Mouse (Mus musculus) ES-CJ7 (cell line): Measurements from ENCODE around the gene Mdc1.
A peak's percentile ranks its signal among the peaks of the same experiment; 100 is the strongest.
"Not testable (repeated sequence)": the region's sequence is repeated elsewhere in the genome, so short reads cannot be mapped to it uniquely, and the experiment has no call there.

Source experiments
- DNase-seq: peaks from one replicate; pipeline ENCODE4 v3.0.0; 2011; ENCODE audit warnings: low read depth, low spot score

Mdc1 gene

GRCm38 (mm10) chr17:35822964-35823937, 18.1 kb upstream of the Mdc1 start, which contains the start of gene Flot1:
TSS of gene Flot1 (plus strand) at chr17:35823230.
- DNase-seq: peak; percentile 90

- peak; percentile 42 for DNase-seq
Measured at GRCm38 (mm10) chr17:35824402-35824801, 16.9 kb upstream of the Mdc1 start.

GRCm38 (mm10) chr17:35825109-35825850, 16.0 kb upstream of the Mdc1 start:
- no peak for DNase-seq

GRCm38 (mm10) chr17:35829737-35830136, 11.6 kb upstream of the Mdc1 start:
- peak; percentile 91 for DNase-seq

- DNase-seq: no peak
Measured at GRCm38 (mm10) chr17:35832400-35833238, 8.7 kb upstream of the Mdc1 start.

- DNase-seq: no peak
Measured at GRCm38 (mm10) chr17:35833239-35833751, 8.0 kb upstream of the Mdc1 start.

- no peak for DNase-seq
Measured at GRCm38 (mm10) chr17:35833894-35834293, 7.4 kb upstream of the Mdc1 start.

GRCm38 (mm10) chr17:35834696-35835422, 6.5 kb upstream of the Mdc1 start:
- DNase-seq: no peak

GRCm38 (mm10) chr17:35835424-35836140, 5.7 kb upstream of the Mdc1 start:
- no peak for DNase-seq

GRCm38 (mm10) chr17:35836178-35836965, 4.9 kb upstream of the Mdc1 start:
- DNase-seq: peak; percentile 95

GRCm38 (mm10) chr17:35836991-35837422, 4.3 kb upstream of the Mdc1 start:
- DNase-seq: peak; percentile 95

GRCm38 (mm10) chr17:35837487-35837886, 3.8 kb upstream of the Mdc1 start:
- DNase-seq: peak; percentile 72

- peak; percentile 98 for DNase-seq
Measured at GRCm38 (mm10) chr17:35838122-35838544, 3.2 kb upstream of the Mdc1 start, which contains the start of gene Tubb5. TSS of gene Tubb5 (minus strand) at chr17:35838306.

GRCm38 (mm10) chr17:35838570-35838969, 2.7 kb upstream of the Mdc1 start:
- DNase-seq: no peak

GRCm38 (mm10) chr17:35839002-35839401, 2.3 kb upstream of the Mdc1 start:
- DNase-seq: not testable (repeated sequence)

- DNase-seq: no peak
Measured at GRCm38 (mm10) chr17:35840561-35840960, 754 bp upstream of the Mdc1 start.

- DNase-seq: no peak
Measured at GRCm38 (mm10) chr17:35842006-35842405, 691 bp downstream of the Mdc1 start.

GRCm38 (mm10) chr17:35843514-35843913, 2.2 kb downstream of the Mdc1 start:
- DNase-seq: no peak

- DNase-seq: peak; percentile 70
Measured at GRCm38 (mm10) chr17:35848112-35848511, 6.8 kb downstream of the Mdc1 start.
